Mouse (Mus musculus) embryo, embryonic 10.5 days (tissue): ENCODE measurements around the gene Vamp1.

Experiments used
- DNase-seq: peaks from one replicate; pipeline ENCODE4 v3.0.0-alpha.2; 2015; ENCODE audit warnings: low spot score

Vamp1 gene

DNA sequence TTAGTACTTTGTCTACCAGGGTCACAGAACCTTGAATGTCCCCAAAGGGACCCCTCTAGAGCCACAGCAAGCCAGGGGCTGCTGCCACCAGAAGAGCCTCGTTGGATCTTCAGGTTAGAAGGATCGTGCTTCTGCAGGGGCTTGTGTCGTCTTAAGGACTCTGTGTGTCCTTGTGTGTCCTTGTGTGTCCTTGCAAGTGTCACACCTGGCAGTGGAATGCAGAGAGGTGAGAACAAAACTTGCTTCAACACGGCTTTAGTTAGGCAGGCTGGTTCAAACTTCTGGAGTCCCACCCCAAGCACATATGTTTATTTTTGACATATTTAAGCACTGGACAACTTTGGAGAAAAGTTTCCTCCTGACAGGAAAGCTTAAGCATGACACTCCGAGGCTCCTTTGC is 73.4 kb downstream of the Vamp1 start:
- DNase-seq, result no peak

DNA sequence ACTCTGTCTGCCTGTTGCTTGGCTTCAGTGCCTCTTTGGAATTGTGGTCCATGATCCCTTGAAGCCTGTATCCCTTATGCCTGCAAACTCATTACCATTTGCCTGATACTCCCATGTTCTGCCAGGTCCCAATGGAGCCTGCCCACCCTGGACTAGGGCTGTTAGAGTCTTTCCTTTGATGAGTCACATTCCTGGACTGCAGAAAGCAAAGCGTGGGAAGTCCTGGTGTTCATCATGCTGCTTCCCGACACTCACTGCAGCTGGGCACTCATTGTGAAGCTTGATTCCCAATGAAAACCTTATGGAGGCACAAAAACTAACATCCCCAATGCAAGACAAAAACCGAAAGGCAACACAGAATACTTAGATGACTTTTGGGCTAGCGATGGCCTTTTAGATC is 76.0 kb downstream of the Vamp1 start:
- DNase-seq, result no peak

DNA sequence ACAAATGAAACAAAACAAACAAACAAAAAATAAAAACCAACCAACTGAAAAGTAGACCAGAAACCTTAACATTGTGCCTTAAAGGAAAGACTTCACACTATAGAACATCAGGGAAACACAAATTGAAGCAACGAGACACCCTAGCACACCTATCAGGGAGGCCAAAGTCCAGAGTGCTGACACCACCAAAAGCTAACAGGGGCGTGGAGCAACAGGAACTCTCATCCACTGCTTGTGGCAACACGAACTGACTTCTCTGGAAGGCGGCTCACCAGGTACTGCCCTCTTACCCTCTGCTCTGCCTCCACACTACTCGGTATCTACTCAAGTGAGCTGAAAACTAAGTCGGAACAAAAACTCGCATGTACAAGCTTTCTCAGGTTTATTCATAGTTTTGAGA is 76.9 kb downstream of the Vamp1 start:
- no peak for DNase-seq

DNA sequence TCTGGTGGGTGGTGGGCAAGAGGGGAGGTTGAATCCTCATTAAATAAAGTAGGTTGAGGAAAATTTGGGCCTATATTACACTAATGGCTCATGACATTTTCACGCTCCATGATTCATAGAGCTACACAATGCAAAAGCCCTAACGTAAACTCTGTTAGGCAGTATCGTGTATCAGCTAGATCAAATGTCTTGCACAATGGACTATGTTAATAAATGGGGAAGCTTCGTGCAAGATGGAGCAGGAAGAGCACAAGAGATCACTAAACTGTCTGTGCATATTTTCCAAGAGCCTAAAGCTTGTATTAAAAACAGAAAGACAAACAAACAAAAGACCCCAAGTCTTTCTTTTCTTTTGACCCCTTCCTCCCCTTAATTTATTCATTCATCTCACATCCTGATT is 78.7 kb downstream of the Vamp1 start:
- no peak for DNase-seq
